Mouse (Mus musculus): ENCODE measurements around the gene Rhbdd1.

DNA sequence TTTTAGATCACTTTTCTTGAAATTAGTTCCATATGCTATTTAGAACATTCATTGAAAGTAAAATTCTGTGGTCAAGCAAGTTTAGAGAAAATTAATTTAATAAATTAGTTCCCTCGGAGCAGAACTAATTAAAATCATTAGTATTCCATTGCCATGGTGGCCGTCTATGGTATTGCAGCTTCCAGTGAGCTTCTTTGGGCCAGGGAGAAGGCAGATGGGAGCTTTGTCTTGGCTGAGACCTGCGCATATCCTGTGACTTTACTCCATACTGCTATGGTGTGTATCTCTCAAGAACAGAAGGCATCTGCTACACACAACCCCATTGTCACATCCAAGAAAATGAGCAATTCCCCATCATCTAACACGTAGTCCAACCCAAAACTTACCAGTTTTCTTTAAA lies 65.7 kb downstream of the Rhbdd1 start:
- TF ChIP-seq CTCF (IDR thresholded peaks at IDR 0.05; ENCODE audit: borderline replicate concordance, insufficient read depth, low read depth, low read length): 0 out of 2 replicates have a peak, but pooled peaks have one; percentile 4
- TF ChIP-seq POLR2A (IDR thresholded peaks at IDR 0.05; ENCODE audit: borderline replicate concordance, insufficient read depth, low read length): no peak
